Mouse (Mus musculus) heart, embryonic 16.5 days (tissue): ENCODE results near the gene Brinp2. TPM values are rescaled to one million over a fixed set of nuclear protein-coding genes. Genes with fewer than 3 reads are reported as not detected.

ENCODE experiments used
- ATAC-seq: fragments of 200-750 bp; cut with Nextera tagmentation; replicated peaks from 2 replicates; pipeline ENCODE4 v1.8.0; 2017; ENCODE audit warnings: moderate number of reproducible peaks; ENCODE audit not compliant: insufficient read depth, low FRiP score; ENCODE audit errors: extremely low read depth
- H3K27ac ChIP-seq: fragments of 300-500 bp; sonication (generic); 2 replicates; pipeline ENCODE4 v1.5.1; 2014; ENCODE audit warnings: mild to moderate bottlenecking, low read length, control low read depth, moderate library complexity
- H3K27me3 ChIP-seq: fragments of 300-500 bp; sonication (generic); 2 replicates; pipeline ENCODE4 v1.6.1; 2014; ENCODE audit warnings: low read length, mixed read lengths; ENCODE audit not compliant: control insufficient read depth, insufficient read depth
- H3K36me3 ChIP-seq: fragments of 300-500 bp; sonication (generic); 2 replicates; pipeline ENCODE4 v1.6.1; 2014; ENCODE audit not compliant: control insufficient read depth, insufficient read depth
- H3K4me1 ChIP-seq: fragments of 300-500 bp; sonication (generic); 2 replicates; pipeline ENCODE4 v1.6.1; 2014; ENCODE audit warnings: low read length, mixed read lengths; ENCODE audit not compliant: control insufficient read depth, insufficient read depth
- H3K4me2 ChIP-seq: fragments of 300-500 bp; sonication (generic); 2 replicates; pipeline ENCODE4 v1.6.1; 2014; ENCODE audit warnings: low read depth, mild to moderate bottlenecking, control low read depth, low read length
- H3K4me3 ChIP-seq: fragments of 300-500 bp; sonication (generic); 2 replicates; pipeline ENCODE4 v1.5.1; 2014; ENCODE audit warnings: mild to moderate bottlenecking, control low read depth, low read length
- H3K9ac ChIP-seq: fragments of 300-500 bp; sonication (generic); 2 replicates; pipeline ENCODE4 v1.6.1; 2014; ENCODE audit warnings: low read length, control low read depth
- H3K9me3 ChIP-seq: fragments of 300-500 bp; sonication (generic); replicated peaks from 2 replicates; pipeline ENCODE4 v1.6.1; 2016; ENCODE audit warnings: low read length; ENCODE audit not compliant: control insufficient read depth
- WGBS: fragments of 180-500 bp; shearing (Covaris S2); extraction: QIAGEN DNeasy Blood & Tissue Kit; methylation state at CpG from one replicate; pipeline ENCODE4 v1.1.7; 2014; 5-methylcytosine and 5-hydroxymethylcytosine counted together
- polyA plus RNA-seq: library from polyadenylated mRNA; unstranded; fragments of >200 nt; fragmentation: Nextera tagmentation; extraction: Ambion mirVana; gene quantifications from 2 replicates; pipeline ENCODE4 v1.2.1, GENCODE M21; 2015

The Brinp2 gene
- polyA plus RNA-seq, 1 experiment from 2014 or later: 0.22 TPM

DNA sequence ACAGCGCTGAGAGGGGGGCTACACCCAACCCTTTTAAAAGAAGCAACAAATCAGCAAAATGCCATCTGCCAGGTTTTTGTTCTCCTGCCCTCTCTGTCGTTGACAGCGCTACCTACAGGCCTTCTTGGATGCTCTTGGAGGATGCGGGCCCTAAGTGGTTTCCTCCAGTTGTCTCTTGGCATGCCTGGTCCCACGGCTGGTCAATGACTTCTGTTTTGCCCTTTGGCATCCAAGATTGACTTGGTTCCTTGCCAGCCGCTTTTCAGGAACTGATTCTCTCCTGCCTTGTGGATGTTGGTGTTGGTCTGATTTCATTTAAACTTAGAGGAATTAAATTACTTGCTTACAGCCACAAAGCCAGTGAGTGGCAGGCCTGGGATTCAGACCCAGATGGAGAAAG is 32.8 kb downstream of the Brinp2 start:
- 71% methylated on average over 6 of the region's 6 CpGs for WGBS
- H3K36me3 ChIP-seq: no peaks in the 10 kb centered on the region

DNA sequence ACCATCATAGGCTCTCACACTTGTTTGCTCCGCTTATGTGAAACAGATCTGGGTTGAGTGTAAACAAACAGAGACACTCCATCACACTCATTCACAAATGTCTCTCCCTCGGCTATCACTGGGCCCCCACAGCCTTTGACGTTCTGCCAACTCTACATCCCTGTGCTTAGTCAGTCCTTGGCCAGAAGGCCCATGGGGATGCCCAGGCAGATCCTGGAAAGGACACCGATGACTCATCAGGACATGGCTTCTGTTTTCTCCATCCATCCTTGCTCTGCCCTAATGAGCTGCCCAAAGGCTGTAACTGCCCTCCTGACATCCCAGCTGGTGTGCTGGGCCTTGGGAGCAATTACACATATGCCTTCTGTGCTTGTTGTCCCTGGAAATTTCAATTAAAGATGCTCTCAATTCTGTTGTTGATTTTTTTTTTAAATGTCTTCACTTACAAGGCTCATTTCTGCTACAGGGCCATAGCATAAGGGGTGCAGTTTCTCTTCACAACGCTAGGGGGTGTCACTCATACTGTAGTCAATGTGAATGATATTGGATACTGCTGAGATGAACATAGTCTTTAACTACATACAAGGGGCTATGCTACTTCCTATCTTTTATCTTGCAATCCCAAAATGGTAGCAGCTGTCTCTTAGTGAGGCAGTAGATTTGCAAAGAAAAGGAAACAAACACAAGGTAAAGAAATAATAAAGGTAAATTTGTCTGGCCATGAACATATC is 45.5 kb downstream of the Brinp2 start:
- Histone ChIP-seq H3K9ac (no peak overlapping the region), H3K4me1 (no peaks in the 10 kb centered on the region), H3K36me3 (no peaks in the 10 kb centered on the region), H3K27me3 (no peaks in the 10 kb centered on the region), H3K4me2 (no peak overlapping the region), H3K4me3 (no peak overlapping the region), H3K27ac (no peak overlapping the region), H3K9me3 (no peaks in the 10 kb centered on the region)
- ATAC-seq: no peak
- WGBS: 53% methylated on average over 5 of the region's 5 CpGs

More for the DNA sequence above, 32.8 kb downstream of the Brinp2 start:
- H3K27ac ChIP-seq: no peak overlapping the region
- no peaks in the 10 kb centered on the region for H3K4me1 ChIP-seq
- H3K9ac ChIP-seq: no peak overlapping the region
- no peaks in the 10 kb centered on the region for H3K27me3 ChIP-seq
- H3K9me3 ChIP-seq: no peaks in the 10 kb centered on the region
- ATAC-seq: no peak
- no peak overlapping the region for H3K4me2 ChIP-seq
- H3K4me3 ChIP-seq: no peak overlapping the region

DNA sequence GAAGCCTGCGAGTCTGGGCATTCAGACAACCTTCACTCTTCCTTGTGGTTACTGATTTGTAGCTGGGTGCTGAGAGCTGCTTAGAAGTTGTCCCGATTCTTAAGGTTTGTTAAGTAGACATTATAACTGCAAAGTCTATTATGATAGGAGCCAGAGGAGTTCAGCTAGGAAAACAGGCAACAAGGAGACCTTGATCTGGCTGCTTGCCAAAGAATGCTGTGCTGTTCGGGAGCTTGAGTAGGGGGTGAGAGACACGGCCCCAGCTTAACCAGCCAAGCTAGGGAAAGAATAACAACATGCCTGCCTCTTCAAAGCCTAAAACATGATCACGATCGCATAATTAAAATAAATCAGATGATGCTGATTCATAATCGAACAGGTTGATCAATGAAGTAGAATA is 59.1 kb downstream of the Brinp2 start:
- no peaks in the 10 kb centered on the region for H3K27me3 ChIP-seq
- H3K9me3 ChIP-seq: no peaks in the 10 kb centered on the region
- peaks cover 9% of the 10 kb centered on the region for H3K4me1 ChIP-seq
- ATAC-seq: no peak
- H3K4me2 ChIP-seq: peak overlapping the region; percentile 22; the same call in 1 of the 2 replicates
- H3K27ac ChIP-seq: no peak overlapping the region
- no peak overlapping the region for H3K4me3 ChIP-seq
- H3K9ac ChIP-seq: no peak overlapping the region
- H3K36me3 ChIP-seq: no peaks in the 10 kb centered on the region
- 37% methylated on average over 7 of the region's 7 CpGs for WGBS

DNA sequence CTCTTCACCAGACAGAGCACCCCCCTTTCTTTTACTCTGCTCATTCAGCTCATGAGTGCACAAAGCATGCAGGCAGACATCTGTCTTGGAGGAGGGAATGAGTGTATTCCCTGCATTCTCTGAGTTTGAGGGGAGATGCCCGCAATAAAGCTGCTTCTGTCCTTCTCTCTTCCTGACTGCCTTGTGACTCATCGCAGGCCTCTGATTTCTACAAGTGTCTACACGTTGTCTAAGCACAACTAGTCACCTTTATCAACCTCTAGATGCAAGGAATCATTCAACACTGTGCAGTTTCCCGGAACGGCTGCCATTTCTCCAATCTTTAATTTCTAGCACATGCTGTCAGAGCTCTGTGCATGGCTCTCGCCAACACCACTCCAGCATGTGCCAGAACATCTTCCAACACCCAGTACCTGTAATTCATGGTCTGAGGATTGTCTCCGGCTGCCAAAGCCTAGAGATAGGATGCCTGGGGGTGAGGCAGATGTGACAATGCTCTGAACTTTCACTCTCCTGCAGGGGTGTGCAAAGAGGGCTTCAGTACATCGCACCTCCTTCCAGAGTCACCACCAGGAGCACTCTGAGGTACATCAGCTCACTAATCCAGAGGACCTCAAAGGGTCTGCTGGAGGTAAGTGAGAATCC is 59.7 kb downstream of the Brinp2 start:
- Histone ChIP-seq H3K4me2 (peak overlapping the region; percentile 22; the same call in 1 of the 2 replicates), H3K27ac (no peak overlapping the region), H3K9ac (no peak overlapping the region), H3K27me3 (no peaks in the 10 kb centered on the region), H3K4me3 (no peak overlapping the region), H3K36me3 (no peaks in the 10 kb centered on the region), H3K9me3 (no peaks in the 10 kb centered on the region), H3K4me1 (peaks cover 9% of the 10 kb centered on the region)
- peak; percentile 18; the same call in 1 of the 2 replicates for ATAC-seq
- WGBS: 27% methylated on average over 8 of the region's 8 CpGs

DNA sequence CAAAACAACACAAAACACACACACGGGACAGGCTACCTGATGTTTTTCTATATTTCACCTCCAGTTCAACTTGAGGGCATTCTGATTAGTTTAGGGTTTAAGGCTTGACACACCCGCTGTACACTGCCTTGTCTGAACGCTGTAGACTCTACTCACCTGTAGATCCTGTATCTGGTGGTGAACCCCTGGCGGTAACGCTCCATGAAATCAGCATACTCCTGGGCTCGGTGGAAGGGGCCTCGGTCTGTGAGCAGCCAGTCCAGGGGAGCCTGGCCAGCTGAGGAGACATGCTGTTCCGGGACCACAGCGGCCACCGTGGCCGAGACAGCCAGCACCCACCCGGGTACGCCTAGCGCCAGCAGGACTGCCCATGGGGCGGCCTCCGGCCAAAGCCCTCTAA is 60.9 kb downstream of the Brinp2 start:
- WGBS: 49% methylated on average over 16 of the region's 16 CpGs
- Histone ChIP-seq H3K9ac (no peak overlapping the region), H3K4me3 (no peak overlapping the region), H3K9me3 (no peaks in the 10 kb centered on the region), H3K27me3 (no peaks in the 10 kb centered on the region), H3K4me2 (no peak overlapping the region), H3K36me3 (no peaks in the 10 kb centered on the region), H3K27ac (no peak overlapping the region), H3K4me1 (peaks cover 9% of the 10 kb centered on the region)
- no peak for ATAC-seq

DNA sequence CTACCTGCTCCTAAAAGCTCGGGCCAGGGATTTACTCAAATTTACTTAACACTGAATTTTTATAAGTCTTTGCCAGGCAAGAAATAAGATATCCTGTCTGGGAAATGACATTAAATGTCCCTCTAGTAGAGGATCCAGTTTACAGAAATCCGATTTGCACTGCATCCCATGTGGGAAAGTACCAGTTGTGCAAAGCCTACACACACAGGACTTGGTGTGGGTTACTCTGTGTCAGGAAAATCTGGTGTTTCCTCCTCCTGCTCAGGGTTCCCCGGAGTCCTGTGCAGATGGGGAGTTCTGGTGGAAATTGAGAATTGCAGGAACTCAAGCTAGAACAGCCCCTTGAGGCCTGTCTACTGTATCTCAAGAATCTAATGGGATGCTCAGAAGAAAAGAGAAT is 70.9 kb downstream of the Brinp2 start:
- Histone ChIP-seq H3K36me3 (no peaks in the 10 kb centered on the region), H3K27ac (no peak overlapping the region), H3K4me1 (no peaks in the 10 kb centered on the region), H3K9me3 (no peaks in the 10 kb centered on the region), H3K4me3 (no peak overlapping the region), H3K27me3 (no peaks in the 10 kb centered on the region; the same call in 1 of the 2 replicates), H3K9ac (no peak overlapping the region), H3K4me2 (no peak overlapping the region)
- ATAC-seq: no peak
- WGBS: 74% methylated on average over 3 of the region's 3 CpGs

DNA sequence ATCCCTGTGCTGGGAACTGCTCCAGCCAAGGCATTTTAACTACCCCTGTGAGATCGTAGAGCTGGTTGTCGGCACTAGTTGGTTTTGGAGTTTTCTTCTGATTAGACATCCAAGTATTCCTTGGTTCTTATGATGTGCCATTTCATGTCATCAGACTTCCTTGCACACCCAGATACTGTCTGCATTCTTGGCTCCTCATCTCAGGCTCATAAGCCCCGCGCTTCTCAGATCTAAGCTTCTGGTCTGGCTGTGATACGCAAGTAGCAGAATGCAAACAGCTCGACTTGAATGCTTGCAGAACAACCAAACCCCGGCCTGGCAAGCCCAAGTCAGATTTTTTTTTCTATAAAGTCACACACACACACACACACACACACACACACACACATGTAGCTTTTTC is 72.3 kb downstream of the Brinp2 start:
- WGBS: 75% methylated on average over 7 of the region's 7 CpGs
- Histone ChIP-seq H3K36me3 (no peaks in the 10 kb centered on the region), H3K4me1 (no peaks in the 10 kb centered on the region), H3K9ac (no peak overlapping the region), H3K9me3 (no peaks in the 10 kb centered on the region), H3K27ac (no peak overlapping the region), H3K4me2 (no peak overlapping the region), H3K4me3 (no peak overlapping the region), H3K27me3 (no peaks in the 10 kb centered on the region; the same call in 1 of the 2 replicates)
- ATAC-seq: no peak

DNA sequence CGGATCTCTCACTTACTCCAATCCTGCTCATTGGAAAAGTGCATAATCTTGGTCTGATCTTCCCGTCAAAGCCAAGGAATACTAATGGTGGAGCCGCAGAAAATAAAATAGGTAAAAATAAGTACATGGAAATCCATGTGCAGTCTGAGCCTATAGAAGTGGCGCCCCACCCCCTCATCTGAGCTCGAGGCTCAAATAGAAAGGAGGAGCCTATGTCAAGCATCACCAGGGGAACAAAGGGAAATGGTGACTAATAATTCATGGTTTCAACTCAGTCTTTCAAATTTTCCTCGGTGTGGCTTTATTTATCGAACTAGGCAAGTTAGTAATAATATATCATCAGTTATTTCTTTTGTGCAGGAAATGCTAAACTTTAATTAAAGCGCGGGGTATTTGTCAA is 84.1 kb downstream of the Brinp2 start:
- Histone ChIP-seq H3K27ac (no peak overlapping the region), H3K27me3 (no peaks in the 10 kb centered on the region), H3K4me2 (no peak overlapping the region), H3K4me1 (no peaks in the 10 kb centered on the region), H3K4me3 (no peak overlapping the region), H3K36me3 (no peaks in the 10 kb centered on the region), H3K9me3 (no peaks in the 10 kb centered on the region), H3K9ac (no peak overlapping the region)
- 86% methylated on average over 9 of the region's 9 CpGs for WGBS
- no peak for ATAC-seq

DNA sequence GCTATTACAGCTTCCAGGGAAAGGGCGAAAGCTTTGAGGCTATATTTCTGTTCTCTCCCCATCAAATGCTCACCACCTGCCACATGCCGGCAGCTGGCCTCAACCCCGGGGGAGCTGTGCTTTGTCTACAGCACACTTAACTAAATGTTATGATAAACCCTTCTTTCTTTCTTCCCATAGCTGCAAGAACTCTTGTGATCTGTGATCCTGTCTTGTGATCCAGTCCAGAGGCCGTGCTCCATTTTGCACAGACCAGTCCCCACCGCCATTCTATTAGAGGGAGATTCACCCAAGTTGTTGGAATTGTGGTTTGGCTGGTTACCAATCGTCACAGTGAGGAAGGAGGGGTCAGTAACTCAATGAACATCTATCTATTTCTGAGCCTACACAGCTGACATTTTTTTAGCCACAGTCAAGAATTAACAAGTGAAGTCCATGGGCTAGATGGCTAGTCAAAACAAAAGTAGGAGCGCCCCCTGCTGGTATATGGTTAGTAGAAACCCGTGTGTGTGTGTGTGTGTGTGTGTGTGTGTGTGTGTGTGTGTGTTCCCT is 89.0 kb downstream of the Brinp2 start:
- no peak overlapping the region for H3K27ac ChIP-seq
- 45% methylated on average over 8 of the region's 8 CpGs for WGBS
- no peaks in the 10 kb centered on the region for H3K4me1 ChIP-seq
- H3K36me3 ChIP-seq: no peaks in the 10 kb centered on the region
- no peaks in the 10 kb centered on the region for H3K27me3 ChIP-seq
- no peaks in the 10 kb centered on the region for H3K9me3 ChIP-seq
- no peak overlapping the region for H3K9ac ChIP-seq
- no peak overlapping the region for H3K4me3 ChIP-seq
- no peak for ATAC-seq
- H3K4me2 ChIP-seq: no peak overlapping the region
